Mouse (Mus musculus) thymus, postnatal 25 days (tissue): Measurements from ENCODE around the gene Bpnt1.

Experiments
- DNase-seq: peaks from one replicate; pipeline ENCODE4 v3.0.0; 2022

Bpnt1 gene

GRCm38 (mm10) chr1:185333651-185334050 lies 1.7 kb downstream of the Bpnt1 start:
- no peak for DNase-seq

- no peak for DNase-seq
Observed at GRCm38 (mm10) chr1:185334136-185334535, 2.2 kb downstream of the Bpnt1 start.

GRCm38 (mm10) chr1:185335231-185335765 lies 3.3 kb downstream of the Bpnt1 start:
- no peak for DNase-seq

GRCm38 (mm10) chr1:185336535-185336934 lies 4.6 kb downstream of the Bpnt1 start:
- no peak for DNase-seq

- DNase-seq = no peak
Observed at GRCm38 (mm10) chr1:185342441-185342840, 10.5 kb downstream of the Bpnt1 start.

GRCm38 (mm10) chr1:185343422-185343821 lies 11.5 kb downstream of the Bpnt1 start:
- DNase-seq = no peak

GRCm38 (mm10) chr1:185346188-185346587 lies 14.2 kb downstream of the Bpnt1 start:
- no peak for DNase-seq

- no peak for DNase-seq
Observed at GRCm38 (mm10) chr1:185349741-185350140, 17.8 kb downstream of the Bpnt1 start.

GRCm38 (mm10) chr1:185350611-185351010 lies 18.7 kb downstream of the Bpnt1 start:
- no peak for DNase-seq

- DNase-seq = no peak
Observed at GRCm38 (mm10) chr1:185352151-185352550, 20.2 kb downstream of the Bpnt1 start.

GRCm38 (mm10) chr1:185353351-185353750 lies 21.4 kb downstream of the Bpnt1 start:
- DNase-seq = no peak

- DNase-seq = no peak
Observed at GRCm38 (mm10) chr1:185354731-185355130, 22.8 kb downstream of the Bpnt1 start.

- DNase-seq = no peak
Observed at GRCm38 (mm10) chr1:185356246-185356645, 24.3 kb downstream of the Bpnt1 start.

- no peak for DNase-seq
Observed at GRCm38 (mm10) chr1:185358211-185358610, 26.3 kb downstream of the Bpnt1 start.

- DNase-seq = peak; percentile 99
Observed at GRCm38 (mm10) chr1:185362677-185363520, 30.9 kb downstream of the Bpnt1 start, which contains the start of gene Eprs. Gene Eprs (plus strand): TSS chr1:185363044.

GRCm38 (mm10) chr1:185363526-185364182 lies 31.7 kb downstream of the Bpnt1 start:
- DNase-seq = peak; percentile 11

GRCm38 (mm10) chr1:185364183-185364540 lies 32.2 kb downstream of the Bpnt1 start:
- no peak for DNase-seq

GRCm38 (mm10) chr1:185367383-185367782 lies 35.4 kb downstream of the Bpnt1 start:
- DNase-seq = no peak

- no peak for DNase-seq
Observed at GRCm38 (mm10) chr1:185369979-185370378, 38.0 kb downstream of the Bpnt1 start.

- no peak for DNase-seq
Observed at GRCm38 (mm10) chr1:185376390-185376789, 44.4 kb downstream of the Bpnt1 start.

- DNase-seq = no peak
Observed at GRCm38 (mm10) chr1:185377429-185377828, 45.5 kb downstream of the Bpnt1 start.

- DNase-seq = no peak
Observed at GRCm38 (mm10) chr1:185401615-185402014, 69.7 kb downstream of the Bpnt1 start.

GRCm38 (mm10) chr1:185404021-185404420 lies 72.1 kb downstream of the Bpnt1 start:
- peak; percentile 6 for DNase-seq

- DNase-seq = no peak
Observed at GRCm38 (mm10) chr1:185405921-185406320, 74.0 kb downstream of the Bpnt1 start.
